Mouse (Mus musculus) small intestine, adult 2 months (tissue): ENCODE data around the gene Ccdc137. TPM values are rescaled to one million over a fixed set of nuclear protein-coding genes. Genes with fewer than 3 reads are reported as not detected.
"Not testable (repeated sequence)": the region's sequence is repeated elsewhere in the genome, so short reads cannot be mapped to it uniquely, and the experiment has no call there.

ENCODE experiments used
- H3K27ac ChIP-seq: fragments of 200-500 bp; 2 replicates; pipeline ENCODE4 v1.5.1; 2012; ENCODE audit warnings: low read depth, low read length, control low read depth, inconsistent platforms; ENCODE audit not compliant: insufficient read depth
- H3K27me3 ChIP-seq: fragments of 200-500 bp; 2 replicates; pipeline ENCODE4 v1.6.1; 2012; ENCODE audit warnings: mild to moderate bottlenecking, moderate library complexity, low read length, inconsistent platforms; ENCODE audit not compliant: control insufficient read depth, insufficient read depth
- H3K36me3 ChIP-seq: fragments of 200-500 bp; 2 replicates; pipeline ENCODE4 v1.6.1; 2012; ENCODE audit warnings: mild to moderate bottlenecking, low read length, control low read depth, inconsistent platforms; ENCODE audit not compliant: control insufficient read depth, insufficient read depth
- H3K4me1 ChIP-seq: fragments of 200-500 bp; 2 replicates; pipeline ENCODE4 v1.6.1; 2012; ENCODE audit warnings: low read length, inconsistent platforms, mixed read lengths; ENCODE audit not compliant: control insufficient read depth, insufficient read depth, insufficient read length
- H3K4me3 ChIP-seq: fragments of 200-500 bp; 2 replicates; pipeline ENCODE4 v1.5.1; 2012; ENCODE audit warnings: low read depth, mild to moderate bottlenecking, control low read depth, inconsistent platforms, low read length, moderate library complexity
- CTCF ChIP-seq: fragments of 200-500 bp; IDR thresholded peaks from 2 replicates; pipeline ENCODE4 v1.5.1; 2012; ENCODE audit warnings: low read depth, mild to moderate bottlenecking, control low read depth, inconsistent platforms, low read length, moderate library complexity, mixed read lengths; ENCODE audit not compliant: insufficient replicate concordance, insufficient read length; ENCODE audit errors: extremely low read depth
- POLR2A ChIP-seq: fragments of 200-500 bp; IDR thresholded peaks from 2 replicates; pipeline ENCODE4 v1.6.1; 2012; ENCODE audit warnings: low read depth, mild to moderate bottlenecking, control low read depth, inconsistent platforms, low read length, moderate library complexity
- WGBS: fragments of 180-500 bp; shearing (Covaris S2); methylation state at CpG from one replicate; pipeline ENCODE4 v1.1.7; 2018; 5-methylcytosine and 5-hydroxymethylcytosine counted together
- polyA plus RNA-seq: library from polyadenylated mRNA; depleted of rRNA; stranded (reverse); fragments of >200 nt; gene quantifications from 2 replicates; pipeline ENCODE4 v1.2.3, GENCODE M21; 2012; rRNA removed

Ccdc137 gene
- polyA plus RNA-seq: 3.6 and 4.4 TPM in 2 replicates

DNA sequence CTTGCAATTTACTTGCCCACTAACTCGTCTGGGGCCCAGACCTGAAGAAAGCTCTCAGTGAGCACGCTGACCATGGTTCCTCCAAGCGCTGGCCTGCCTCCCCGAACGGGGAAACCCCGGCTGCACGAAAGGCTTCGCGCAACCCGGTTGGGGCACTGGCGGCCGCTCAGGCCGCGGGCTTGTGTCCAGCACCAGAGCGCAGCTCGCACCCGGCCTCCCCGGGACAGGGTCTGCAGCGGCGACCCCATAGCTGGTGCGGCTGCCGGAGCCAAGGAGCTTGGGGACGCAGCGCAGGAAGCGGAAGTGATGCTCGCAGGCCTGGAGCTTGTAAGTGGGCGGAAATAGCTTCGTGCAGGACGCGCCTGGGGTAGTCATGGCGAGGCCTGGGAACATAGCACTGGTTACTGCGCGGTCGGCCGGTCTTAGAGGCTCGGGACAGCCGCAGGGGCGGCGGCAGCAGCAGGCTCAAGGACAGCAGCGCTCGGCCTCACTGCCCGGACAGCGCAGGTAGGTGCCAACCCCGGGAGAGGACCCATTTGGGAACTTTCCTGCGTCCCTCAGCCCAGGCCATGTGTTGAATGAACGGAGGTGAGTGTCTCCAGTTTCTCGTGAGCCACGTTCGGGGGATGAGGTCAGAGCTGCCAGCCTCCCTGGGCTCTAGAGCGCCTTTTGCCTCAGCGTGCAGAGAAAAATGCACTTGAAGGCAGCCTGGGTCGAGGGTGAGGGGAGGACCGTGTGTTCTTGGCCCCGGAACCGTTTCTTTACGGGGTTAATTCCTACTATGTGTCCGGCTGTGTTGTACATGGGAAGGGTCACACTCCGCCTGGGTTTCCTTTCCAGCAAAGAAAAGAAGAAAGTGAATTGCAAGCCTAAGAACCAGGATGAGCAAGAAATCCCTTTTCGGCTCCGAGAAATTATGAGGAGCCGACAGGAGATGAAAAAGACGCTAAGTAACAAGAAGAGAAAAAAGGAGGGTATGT, at the start of gene Ccdc137, which contains the start of gene Oxld1:
Gene Ccdc137, plus strand, starts transcription at position 344 of the 980 bp plus-strand sequence.
Gene Oxld1, minus strand, starts transcription at position 297 of the 980 bp plus-strand sequence.
- no peaks in the 10 kb centered on the region for H3K27me3 ChIP-seq
- peak; percentile 76 for TF ChIP-seq POLR2A
- TF ChIP-seq CTCF: no peak
- peaks cover 7% of the 10 kb centered on the region; the same call in 1 of the 2 replicates for H3K4me1 ChIP-seq
- peak within 1 kb of the TSS; percentile 83 for H3K4me3 ChIP-seq
- H3K36me3 ChIP-seq: peaks cover 13% of the 10 kb centered on the region
- H3K27ac ChIP-seq: peak within 1 kb of the TSS; percentile 65
- WGBS: 3% methylated on average over 62 of the region's 62 CpGs

- H3K4me3 ChIP-seq, H3K27me3 ChIP-seq, H3K27ac ChIP-seq, H3K4me1 ChIP-seq: not testable (repeated sequence)
- 96% methylated on average over 7 of the region's 10 CpGs for WGBS
- peaks cover 76% of the 10 kb centered on the region for H3K36me3 ChIP-seq
Observed at GRCm38 (mm10) chr11:120413621-120414020, 44.3 kb upstream of the Ccdc137 start.

- H3K27me3 ChIP-seq: no peaks in the 10 kb centered on the region
- WGBS: 83% methylated on average over 7 of the region's 7 CpGs
- peaks cover 64% of the 10 kb centered on the region for H3K36me3 ChIP-seq
- TF ChIP-seq CTCF (no peak), POLR2A (no peak)
- H3K27ac ChIP-seq: no peak overlapping the region
- no peak overlapping the region for H3K4me3 ChIP-seq
- no peaks in the 10 kb centered on the region for H3K4me1 ChIP-seq
Observed at GRCm38 (mm10) chr11:120417852-120418251, 40.1 kb upstream of the Ccdc137 start.

DNA sequence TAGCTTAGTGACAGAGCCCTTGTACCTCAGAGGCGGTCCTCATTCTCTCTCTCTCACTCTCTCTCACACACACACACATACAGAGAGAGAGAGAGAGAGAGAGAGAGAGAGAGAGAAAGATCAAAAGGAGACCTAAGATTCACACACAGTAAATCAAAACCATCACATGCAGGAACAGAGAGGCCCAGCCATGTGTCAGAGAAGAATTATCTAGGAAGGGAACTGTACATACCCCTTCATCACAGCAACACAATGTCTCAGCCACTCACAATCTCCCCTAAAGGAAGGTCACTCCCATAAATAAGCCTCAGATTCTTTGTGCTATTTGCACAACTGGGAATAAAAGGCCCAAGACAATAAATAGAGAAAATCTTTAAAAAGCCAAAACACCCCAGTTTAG, 39.3 kb upstream of the Ccdc137 start:
- Histone ChIP-seq H3K27ac (no peak overlapping the region), H3K4me1 (no peaks in the 10 kb centered on the region), H3K4me3 (no peak overlapping the region), H3K36me3 (peaks cover 60% of the 10 kb centered on the region), H3K27me3 (no peaks in the 10 kb centered on the region)
- WGBS: 100% methylated on average over 1 of the region's 1 CpGs
- TF ChIP-seq CTCF: no peak
- no peak for TF ChIP-seq POLR2A

- no peak overlapping the region for H3K27ac ChIP-seq
- H3K27me3 ChIP-seq: no peaks in the 10 kb centered on the region
- H3K4me3 ChIP-seq: no peak overlapping the region
- 67% methylated on average over 13 of the region's 13 CpGs for WGBS
- H3K4me1 ChIP-seq: no peaks in the 10 kb centered on the region
- TF ChIP-seq POLR2A: no peak
- TF ChIP-seq CTCF: no peak
- peaks cover 64% of the 10 kb centered on the region for H3K36me3 ChIP-seq
Observed at GRCm38 (mm10) chr11:120422651-120423568, 35.0 kb upstream of the Ccdc137 start.

- H3K27me3 ChIP-seq: no peaks in the 10 kb centered on the region
- no peaks in the 10 kb centered on the region for H3K4me1 ChIP-seq
- H3K4me3 ChIP-seq: no peak overlapping the region
- H3K36me3 ChIP-seq: peaks cover 69% of the 10 kb centered on the region
- H3K27ac ChIP-seq: no peak overlapping the region
- TF ChIP-seq POLR2A (no peak), CTCF (peak; percentile 74; the same call in 1 of the 2 replicates)
- WGBS: 62% methylated on average over 9 of the region's 9 CpGs
Observed at GRCm38 (mm10) chr11:120423569-120424295, 34.2 kb upstream of the Ccdc137 start.

- Histone ChIP-seq H3K36me3 (peaks cover 67% of the 10 kb centered on the region), H3K4me1 (no peaks in the 10 kb centered on the region), H3K27me3 (no peaks in the 10 kb centered on the region), H3K4me3 (no peak overlapping the region), H3K27ac (no peak overlapping the region)
- WGBS: 85% methylated on average over 3 of the region's 3 CpGs
- no peak for TF ChIP-seq POLR2A
- TF ChIP-seq CTCF: no peak
Observed at GRCm38 (mm10) chr11:120426727-120427126, 31.2 kb upstream of the Ccdc137 start.
